10 mouse cellular contexts compared by ENCODE assay signal in genomic region chr10:68902670-68903069, GRCm38 (mm10).
DNase-seq lines count a peak whose midpoint lies in the region; ATAC-seq and TF ChIP-seq lines count a peak whose summit lies in the region.
"Had no signal": no experiment of that assay in that cellular context is flagged by ENCODE, and none has a peak within 500 bp of the region (broad histone marks: within the 10 kb centered on the region; RNA-seq: fewer than 3 reads in every experiment).

No protein-coding gene starts in this region.

- no peak overlapping the region for H3K4me3 ChIP-seq in liver, adult 2 months (ENCODE audit: insufficient read depth, low read depth, low read length)
- no peak overlapping the region for H3K4me3 ChIP-seq in liver, embryonic 11.5 days (ENCODE audit: low read depth, low read length)
- no peak overlapping the region for H3K4me3 ChIP-seq in midbrain, embryonic 16.5 days (ENCODE audit: low read depth, low read length)
- H3K4me3 ChIP-seq: embryonic facial prominence, embryonic 12.5 days; lung, embryonic 15.5 days had no signal

- intact Hi-C loops in gastrocnemius, postnatal 14 days (cut with DNase I; ENCODE audit: low total_unique reads): loop anchor here (10.0 kb wide), 2 partner anchors 102 to 422 kb away; no protein-coding TSS in a partner anchor

- no peaks in the 10 kb centered on the region for H3K9me3 ChIP-seq in liver, embryonic 11.5 days (ENCODE audit: control insufficient read depth, low read length)
- no peaks in the 10 kb centered on the region for H3K9me3 ChIP-seq in midbrain, embryonic 16.5 days (replicated peaks; ENCODE audit: control insufficient read depth, low read length, poor library complexity, severe bottlenecking)
- H3K9me3 ChIP-seq: embryonic facial prominence, embryonic 12.5 days; lung, embryonic 15.5 days had no signal

- no peaks in the 10 kb centered on the region for H3K4me1 ChIP-seq in liver, adult 2 months (ENCODE audit: control insufficient read depth, insufficient read depth, low read length)
- no peaks in the 10 kb centered on the region for H3K4me1 ChIP-seq in liver, embryonic 11.5 days (replicated peaks; ENCODE audit: control insufficient read depth, insufficient read depth, low read length)
- no peaks in the 10 kb centered on the region for H3K4me1 ChIP-seq in midbrain, embryonic 16.5 days (ENCODE audit: control insufficient read depth, insufficient read depth, low read length)
- H3K4me1 ChIP-seq: embryonic facial prominence, embryonic 12.5 days had no signal

- no peak overlapping the region for H3K4me2 ChIP-seq in liver, embryonic 11.5 days
- H3K4me2 ChIP-seq in midbrain, embryonic 16.5 days (ENCODE audit: low read length): no peak overlapping the region
- H3K4me2 ChIP-seq: embryonic facial prominence, embryonic 12.5 days; lung, embryonic 15.5 days had no signal

- no peak overlapping the region for H3K27ac ChIP-seq in liver, adult 2 months (replicated peaks; ENCODE audit: insufficient read depth, low read depth, low read length)
- no peak overlapping the region for H3K27ac ChIP-seq in liver, embryonic 11.5 days (ENCODE audit: low read depth, low read length)
- H3K27ac ChIP-seq in midbrain, embryonic 16.5 days (ENCODE audit: low read length): no peak overlapping the region
- H3K27ac ChIP-seq: embryonic facial prominence, embryonic 12.5 days; lung, embryonic 15.5 days had no signal

- no peak for ATAC-seq in liver, embryonic 11.5 days (replicated peaks; ENCODE audit: low FRiP score)
- no peak for ATAC-seq in midbrain, embryonic 16.5 days

- no peaks in the 10 kb centered on the region; the same call in 1 of the 2 replicates for H3K27me3 ChIP-seq in liver, adult 2 months (ENCODE audit: control insufficient read depth, insufficient read depth, low read length)
- H3K27me3 ChIP-seq in liver, embryonic 11.5 days (replicated peaks; ENCODE audit: control insufficient read depth, insufficient read depth, low read length): no peaks in the 10 kb centered on the region
- H3K27me3 ChIP-seq in midbrain, embryonic 16.5 days (ENCODE audit: control insufficient read depth, insufficient read depth, low read depth, low read length): no peaks in the 10 kb centered on the region
- H3K27me3 ChIP-seq: embryonic facial prominence, embryonic 12.5 days; lung, embryonic 15.5 days had no signal

- H3K9ac ChIP-seq in liver, adult 2 months (ENCODE audit: low read depth, low read length): no peak overlapping the region
- H3K9ac ChIP-seq in liver, embryonic 11.5 days (ENCODE audit: low read depth, low read length): no peak overlapping the region
- no peak overlapping the region for H3K9ac ChIP-seq in midbrain, embryonic 16.5 days (ENCODE audit: low read depth, low read length)
- H3K9ac ChIP-seq: embryonic facial prominence, embryonic 12.5 days; lung, embryonic 15.5 days had no signal

- no peaks in the 10 kb centered on the region for H3K79me2 ChIP-seq in liver, adult 2 months (ENCODE audit: control insufficient read depth, insufficient read depth, low read length)

- DNase-seq in liver, adult 2 months (ENCODE audit: extremely low read depth, low read depth, low spot score): peak; percentile 54
- no peak for DNase-seq in liver, embryonic 11.5 days (ENCODE audit: low spot score)
- DNase-seq in NIH3T3 (ENCODE audit: low read depth): peak; percentile 80
- DNase-seq in cerebellum, adult 8-10 months: peak; percentile 24
- peak; percentile 41 for DNase-seq in gastrocnemius, postnatal 14 days
- peak; percentile 26 to 78 for DNase-seq in layer of hippocampus, postnatal 14 days (ENCODE audit: low spot score in 2 of 2)
- DNase-seq in retina, embryonic 14.5 days (ENCODE audit: low spot score): peak; percentile 82

- peak; percentile 45 for TF ChIP-seq CTCF in liver, adult 2 months (IDR thresholded peaks at IDR 0.05; ENCODE audit: low read depth, low read length)

- 13% methylated on average over 3 of the region's 3 CpGs for WGBS in liver, adult 2 months
- WGBS in liver, embryonic 11.5 days: 29% methylated on average over 3 of the region's 3 CpGs
- 25% methylated on average over 3 of the region's 3 CpGs for WGBS in midbrain, embryonic 16.5 days

- TF ChIP-seq POLR2A in liver, adult 2 months (IDR thresholded peaks at IDR 0.05; ENCODE audit: extremely low read depth, insufficient read depth, low read length): no peak

- H3K36me3 ChIP-seq in liver, adult 2 months (ENCODE audit: control insufficient read depth, insufficient read depth, low read length): no peaks in the 10 kb centered on the region
- H3K36me3 ChIP-seq in liver, embryonic 11.5 days (ENCODE audit: control insufficient read depth, insufficient read depth, low read length): no peaks in the 10 kb centered on the region
- H3K36me3 ChIP-seq in midbrain, embryonic 16.5 days (ENCODE audit: control insufficient read depth, insufficient read depth, low read length): no peaks in the 10 kb centered on the region
- H3K36me3 ChIP-seq: embryonic facial prominence, embryonic 12.5 days; lung, embryonic 15.5 days had no signal
